25 mouse cellular contexts compared by ENCODE assay signal in the genomic region with DNA sequence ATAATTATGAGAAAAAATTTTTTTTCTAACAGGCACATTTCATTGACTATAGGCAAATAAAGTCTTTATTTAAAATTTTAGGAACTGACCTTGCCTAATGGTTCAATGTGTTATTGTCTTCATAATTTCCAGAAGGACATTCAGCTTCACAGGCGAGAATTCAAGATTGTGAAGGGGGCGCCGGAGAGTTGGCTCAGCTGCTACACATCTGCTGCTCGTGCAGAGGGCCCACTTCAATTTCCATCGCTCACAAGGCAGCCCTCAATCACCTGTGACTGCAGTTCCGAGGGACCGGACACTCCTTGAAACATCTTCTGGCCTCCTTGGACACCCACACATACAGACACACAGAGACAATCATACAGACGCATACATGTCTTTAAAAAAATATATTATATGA. TPM values are rescaled to one million over a fixed set of nuclear protein-coding genes. Genes with fewer than 3 reads are reported as not detected.
DNase-seq lines count a peak whose midpoint lies in the region; ATAC-seq and TF ChIP-seq lines count a peak whose summit lies in the region.
"Had no signal": no experiment of that assay in that cellular context is flagged by ENCODE, and none has a peak within 500 bp of the region (broad histone marks: within the 10 kb centered on the region; RNA-seq: fewer than 3 reads in every experiment).

No protein-coding gene starts in this region.

- no peak overlapping the region for H3K9ac ChIP-seq in lung, embryonic 14.5 days
- no peak overlapping the region for H3K9ac ChIP-seq in CH12.LX (ENCODE audit: insufficient read depth, low read depth)
- no peak overlapping the region for H3K9ac ChIP-seq in forebrain, embryonic 12.5 days
- H3K9ac ChIP-seq: embryonic facial prominence, embryonic 13.5 days; forebrain, embryonic 13.5 days; hindbrain, embryonic 13.5 days; intestine, embryonic 15.5 days had no signal

- no peak for TF ChIP-seq EP300 in CH12.LX (IDR thresholded peaks at IDR 0.05; ENCODE audit: low read length)

- TF ChIP-seq CTCF in lung, embryonic 14.5 days (IDR thresholded peaks at IDR 0.05; ENCODE audit: low read depth) = 0 out of 2 replicates have a peak, but pooled peaks have one; percentile 5
- peak in 1 of 2 experiments; percentile 39; a peak in 1 of 4 replicates for TF ChIP-seq CTCF in CH12.LX (conservative IDR thresholded peaks at IDR 0.05 in 1 of 2, IDR thresholded peaks at IDR 0.05 in 1 of 2; ENCODE audit: low read depth in 2 of 2, low read length in 2 of 2)

- in situ Hi-C loops in CH12.LX (cut with MboI; ENCODE audit: low pct_ligation_motif_present, low pct_unique_long_range_greater_than_20kb, low sequenced_read_pairs) = no loop called here

- no peaks in the 10 kb centered on the region for H3K4me1 ChIP-seq in lung, embryonic 14.5 days (ENCODE audit: insufficient read depth)
- H3K4me1 ChIP-seq in CH12.LX (ENCODE audit: control insufficient read depth in 1 of 2, insufficient read depth in 2 of 2) = peaks cover 0 to 4% of the 10 kb centered on the region in 2 experiments; a peak in 1 of 4 replicates
- H3K4me1 ChIP-seq in forebrain, embryonic 12.5 days = peaks cover 9% of the 10 kb centered on the region
- H3K4me1 ChIP-seq: hindbrain, embryonic 13.5 days; intestine, embryonic 15.5 days had no signal

- no peak overlapping the region for H3K4me2 ChIP-seq in lung, embryonic 14.5 days
- no peak overlapping the region for H3K4me2 ChIP-seq in CH12.LX (ENCODE audit: insufficient read depth, low read depth, poor library complexity, severe bottlenecking)
- no peak overlapping the region for H3K4me2 ChIP-seq in forebrain, embryonic 12.5 days
- H3K4me2 ChIP-seq: embryonic facial prominence, embryonic 13.5 days; forebrain, embryonic 13.5 days; heart, embryonic 11.5 days; hindbrain, embryonic 13.5 days; intestine, embryonic 15.5 days had no signal

- no peak for ATAC-seq in lung, embryonic 14.5 days (ENCODE audit: insufficient read depth)
- ATAC-seq in forebrain, embryonic 12.5 days (ENCODE audit: low FRiP score) = no peak
- ATAC-seq: forebrain, embryonic 13.5 days; forebrain, embryonic 16.5 days; hindbrain, embryonic 16.5 days; intestine, embryonic 15.5 days had no signal

- H3K36me3 ChIP-seq in lung, embryonic 14.5 days (ENCODE audit: insufficient read depth) = no peaks in the 10 kb centered on the region
- no peaks in the 10 kb centered on the region for H3K36me3 ChIP-seq in CH12.LX (replicated peaks in 1 of 2; ENCODE audit: control insufficient read depth in 1 of 2, insufficient read depth in 1 of 2, low read length in 1 of 2)
- H3K36me3 ChIP-seq in forebrain, embryonic 12.5 days (replicated peaks) = no peaks in the 10 kb centered on the region
- H3K36me3 ChIP-seq: embryonic facial prominence, embryonic 10.5 days; embryonic facial prominence, embryonic 13.5 days; hindbrain, embryonic 10.5 days; hindbrain, embryonic 13.5 days; intestine, embryonic 15.5 days had no signal

- WGBS in lung, embryonic 14.5 days = 66% methylated on average over 8 of the region's 8 CpGs
- WGBS in forebrain, embryonic 12.5 days = 77% methylated on average over 8 of the region's 8 CpGs

- TF ChIP-seq POLR2A in CH12.LX (IDR thresholded peaks at IDR 0.05; ENCODE audit: low read depth, low read length) = no peak

- no peak overlapping the region for H3K27ac ChIP-seq in lung, embryonic 14.5 days (ENCODE audit: low read depth)
- no peak overlapping the region for H3K27ac ChIP-seq in CH12.LX (ENCODE audit: insufficient read depth, low read depth)
- H3K27ac ChIP-seq in forebrain, embryonic 12.5 days = no peak overlapping the region
- H3K27ac ChIP-seq: embryonic facial prominence, embryonic 10.5 days; embryonic facial prominence, embryonic 13.5 days; forebrain, embryonic 13.5 days; hindbrain, embryonic 13.5 days; intestine, embryonic 15.5 days had no signal

- H3K79me2 ChIP-seq in CH12.LX (replicated peaks; ENCODE audit: control insufficient read depth, extremely low read depth, insufficient read depth, poor library complexity, severe bottlenecking) = no peaks in the 10 kb centered on the region

- peak; percentile 26 for TF ChIP-seq RAD21 in CH12.LX (IDR thresholded peaks at IDR 0.05; ENCODE audit: low read depth, low read length)

- H3K9me3 ChIP-seq in lung, embryonic 14.5 days (ENCODE audit: low read depth, low read length) = no peaks in the 10 kb centered on the region
- H3K9me3 ChIP-seq in CH12.LX (replicated peaks; ENCODE audit: low read length) = no peaks in the 10 kb centered on the region
- H3K9me3 ChIP-seq in forebrain, embryonic 12.5 days = no peaks in the 10 kb centered on the region
- H3K9me3 ChIP-seq: embryonic facial prominence, embryonic 10.5 days; embryonic facial prominence, embryonic 13.5 days; forebrain, embryonic 13.5 days; hindbrain, embryonic 10.5 days; hindbrain, embryonic 13.5 days; intestine, embryonic 15.5 days had no signal

- H3K4me3 ChIP-seq in lung, embryonic 14.5 days (ENCODE audit: low read depth, low read length) = no peak overlapping the region
- no peak overlapping the region for H3K4me3 ChIP-seq in CH12.LX (replicated peaks in 1 of 3; ENCODE audit: low read depth in 2 of 3, low read length in 2 of 3, poor library complexity in 1 of 3)
- H3K4me3 ChIP-seq in forebrain, embryonic 12.5 days (replicated peaks) = no peak overlapping the region
- H3K4me3 ChIP-seq: embryonic facial prominence, embryonic 10.5 days; embryonic facial prominence, embryonic 13.5 days; erythroblast, embryonic 14.5 days; forebrain, embryonic 13.5 days; hindbrain, embryonic 10.5 days; hindbrain, embryonic 13.5 days; intestine, embryonic 15.5 days had no signal

- H3K27me3 ChIP-seq in lung, embryonic 14.5 days (ENCODE audit: insufficient read depth, low read length) = no peaks in the 10 kb centered on the region
- H3K27me3 ChIP-seq in CH12.LX (replicated peaks) = no peaks in the 10 kb centered on the region
- H3K27me3 ChIP-seq in forebrain, embryonic 12.5 days = no peaks in the 10 kb centered on the region
- H3K27me3 ChIP-seq: embryonic facial prominence, embryonic 13.5 days; forebrain, embryonic 13.5 days; hindbrain, embryonic 13.5 days; intestine, embryonic 15.5 days had no signal

- dilution Hi-C loops in CH12.LX (cut with MboI; ENCODE audit: extremely low pct_ligation_motif_present, extremely low pct_unique_long_range_greater_than_20kb, low sequenced_read_pairs) = no loop called here

- DNase-seq in lung, embryonic 14.5 days = peak; percentile 27
- no peak for DNase-seq in lung, postnatal 10 days
- DNase-seq in A20 (ENCODE audit: low read depth, low spot score) = peak; percentile 24
- DNase-seq in CH12.LX (ENCODE audit: extremely low read depth) = no peak
- peak; percentile 10 for DNase-seq in thymus, postnatal 25 days
- no peak for DNase-seq in T-cell, adult 2 months (ENCODE audit: low spot score)
- DNase-seq: adrenal gland, postnatal 10 days; adrenal gland, postnatal 36 days; cerebellum, adult 18-20 months; cerebellum, adult 9-10 months; cerebellum, postnatal 14 days; gastrocnemius, postnatal 10 days; gastrocnemius, postnatal 36 days; heart, postnatal 36 days had no signal

TF ChIP-seq in CH12.LX, 34 proteins besides CTCF, POLR2A, EP300 and RAD21:
- TF ChIP-seq SIN3A (IDR thresholded peaks at IDR 0.05; ENCODE audit: low read length) = no peak
- TF ChIP-seq BHLHE40 (IDR thresholded peaks at IDR 0.05; ENCODE audit: low read depth, low read length) = 0 out of 2 replicates have a peak, but pooled peaks have one; percentile 14
- TF ChIP-seq NRF1 (IDR thresholded peaks at IDR 0.05; ENCODE audit: low read depth, low read length) = no peak
- no peak for TF ChIP-seq MAX (IDR thresholded peaks at IDR 0.05; ENCODE audit: low read length)

RNA-seq across cellular contexts. Expression of a gene that starts 23.9 kb away (rescaled TPM):
- 11.4 and 15.5 TPM in 2 replicates for polyA plus RNA-seq in lung, embryonic 14.5 days (2014; fragmentation: Nextera tagmentation; extraction: Ambion mirVana)
- total RNA-seq in CH12.LX (2012; rRNA removed) = not detected in 2 replicates
- total RNA-seq in CH12.LX (2014; rRNA removed) = 0.11 TPM in 1 of 2 replicates, not detected in the other
- not detected in 2 replicates for polyA plus RNA-seq in CH12.LX (2012; ENCODE audit: insufficient read length, low read depth)
- 3.8 and 3.9 TPM in 2 replicates for polyA plus RNA-seq in forebrain, embryonic 12.5 days (2016; fragmentation: Nextera tagmentation; extraction: Ambion mirVana)
- polyA plus RNA-seq: erythroblast, embryonic 14.5 days had no signal

Comparison
In these comparisons a context has a peak if more than half of its experiments do, and no peak if none do; other contexts are left out.
1. DNase-seq: peak in lung, embryonic 14.5 days (single experiment), A20 (single experiment) and thymus, postnatal 25 days (single experiment); none in lung, postnatal 10 days (single experiment), CH12.LX (single experiment) and T-cell, adult 2 months (single experiment).